Mouse (Mus musculus): ENCODE data around the gene Pds5b. TPM values are rescaled to one million over a fixed set of nuclear protein-coding genes. Genes with fewer than 3 reads are reported as not detected.
A peak's percentile ranks its signal among the peaks of the same experiment; 100 is the strongest.
"Not testable (repeated sequence)": the region's sequence is repeated elsewhere in the genome, so short reads cannot be mapped to it uniquely, and the experiment has no call there.

Pds5b gene
- polyA plus RNA-seq, 1 experiment = 18.7 TPM

DNA sequence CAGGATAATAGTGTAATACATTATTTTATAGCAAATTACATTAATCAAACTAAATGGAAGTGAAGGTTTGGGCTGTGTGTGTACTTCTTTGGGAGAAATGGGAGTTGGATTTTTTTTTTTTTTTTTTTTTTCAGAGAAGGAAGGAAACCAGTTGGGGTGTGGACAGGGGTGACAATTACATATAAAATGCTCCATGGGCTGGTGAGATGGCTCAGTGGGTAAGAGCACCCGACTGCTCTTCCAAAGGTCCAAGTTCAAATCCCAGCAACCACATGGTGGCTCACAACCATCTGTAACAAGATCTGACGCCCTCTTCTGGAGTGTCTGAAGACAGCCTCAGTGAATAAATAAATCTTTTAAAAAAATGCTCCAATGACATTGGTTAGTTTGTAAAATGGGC is 21.0 kb upstream of the Pds5b start:
- peaks cover 21% of the 10 kb centered on the region for H3K36me3 ChIP-seq (ENCODE audit: control insufficient read depth, insufficient read depth, low read length)
- DNase-seq = no peak
- H3K27ac ChIP-seq (ENCODE audit: control insufficient read depth, insufficient read depth, low read length) = no peak overlapping the region
- H3K4me1 ChIP-seq (replicated peaks; ENCODE audit: control insufficient read depth, insufficient read depth, low read length) = no peaks in the 10 kb centered on the region
- no peaks in the 10 kb centered on the region for H3K27me3 ChIP-seq (ENCODE audit: control insufficient read depth, insufficient read depth, low read length)
- H3K4me3 ChIP-seq (ENCODE audit: control insufficient read depth, insufficient read depth, low read length) = no peak overlapping the region
- 87% methylated on average over 2 of the region's 2 CpGs for WGBS
- TF ChIP-seq CTCF (IDR thresholded peaks at IDR 0.05; ENCODE audit: borderline replicate concordance, control insufficient read depth, extremely low read depth, insufficient read depth, low read length, poor library complexity) (no peak), POLR2A (IDR thresholded peaks at IDR 0.05; ENCODE audit: control insufficient read depth, extremely low read depth, insufficient read depth, low read length, poor library complexity) (no peak)

DNA sequence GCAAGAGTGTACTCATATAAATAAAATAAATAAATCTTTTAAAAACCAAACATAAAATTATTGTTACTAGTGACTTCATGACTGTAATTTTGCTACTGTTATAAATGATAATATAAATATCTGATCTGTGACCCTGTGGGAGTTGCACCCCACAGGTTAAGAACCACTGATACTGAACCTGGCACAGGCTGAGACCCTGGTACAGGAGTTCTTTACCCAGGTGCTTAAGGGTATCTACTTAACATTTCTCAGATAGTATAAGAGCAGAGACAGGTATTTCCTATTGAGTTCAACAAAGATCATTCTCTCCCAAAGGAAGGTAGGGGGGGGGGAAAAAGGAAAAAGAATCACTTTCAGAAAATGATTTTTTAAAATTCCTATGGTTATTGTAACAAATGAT is 19.0 kb upstream of the Pds5b start:
- TF ChIP-seq POLR2A (IDR thresholded peaks at IDR 0.05; ENCODE audit: control insufficient read depth, extremely low read depth, insufficient read depth, low read length, poor library complexity) = no peak
- H3K4me3 ChIP-seq (ENCODE audit: control insufficient read depth, insufficient read depth, low read length) = no peak overlapping the region
- H3K27ac ChIP-seq (ENCODE audit: control insufficient read depth, insufficient read depth, low read length) = no peak overlapping the region
- DNase-seq = no peak
- peaks cover 2% of the 10 kb centered on the region for H3K4me1 ChIP-seq (replicated peaks; ENCODE audit: control insufficient read depth, insufficient read depth, low read length)
- H3K27me3 ChIP-seq (ENCODE audit: control insufficient read depth, insufficient read depth, low read length) = no peaks in the 10 kb centered on the region
- H3K36me3 ChIP-seq (ENCODE audit: control insufficient read depth, insufficient read depth, low read length) = peaks cover 13% of the 10 kb centered on the region

GRCm38 (mm10) chr5:150659425-150659824 is 14.1 kb upstream of the Pds5b start:
- H3K4me1 ChIP-seq (replicated peaks; ENCODE audit: control insufficient read depth, insufficient read depth, low read length); DNase-seq; H3K4me3 ChIP-seq (ENCODE audit: control insufficient read depth, insufficient read depth, low read length); H3K27ac ChIP-seq (ENCODE audit: control insufficient read depth, insufficient read depth, low read length); H3K27me3 ChIP-seq (ENCODE audit: control insufficient read depth, insufficient read depth, low read length): not testable (repeated sequence)
- WGBS = 85% methylated on average over 6 of the region's 6 CpGs
- peaks cover 17% of the 10 kb centered on the region for H3K36me3 ChIP-seq (ENCODE audit: control insufficient read depth, insufficient read depth, low read length)

DNA sequence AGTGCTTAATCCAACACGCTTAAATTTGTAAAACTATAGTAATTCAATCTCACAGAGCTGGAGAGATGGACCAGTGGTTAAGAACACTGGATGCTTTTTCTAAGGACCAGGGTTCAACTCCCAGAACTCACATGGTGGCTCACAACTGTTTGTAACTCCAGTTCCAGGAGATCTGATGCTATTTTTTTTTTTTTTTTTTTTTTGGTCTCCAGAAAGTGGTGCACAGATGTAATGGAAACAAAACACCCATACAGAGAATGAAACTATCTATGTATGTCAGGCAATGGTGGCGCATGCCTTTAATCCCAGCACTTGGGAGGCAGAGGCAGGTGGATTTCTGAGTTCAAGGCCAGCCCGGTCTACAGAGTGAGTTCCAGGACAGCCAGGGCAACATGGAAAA is 13.2 kb upstream of the Pds5b start:
- H3K4me1 ChIP-seq (replicated peaks; ENCODE audit: control insufficient read depth, insufficient read depth, low read length); DNase-seq; H3K27ac ChIP-seq (ENCODE audit: control insufficient read depth, insufficient read depth, low read length); H3K27me3 ChIP-seq (ENCODE audit: control insufficient read depth, insufficient read depth, low read length); H3K4me3 ChIP-seq (ENCODE audit: control insufficient read depth, insufficient read depth, low read length): not testable (repeated sequence)
- H3K36me3 ChIP-seq (ENCODE audit: control insufficient read depth, insufficient read depth, low read length) = peaks cover 16% of the 10 kb centered on the region
- WGBS = 96% methylated on average over 3 of the region's 3 CpGs

DNA sequence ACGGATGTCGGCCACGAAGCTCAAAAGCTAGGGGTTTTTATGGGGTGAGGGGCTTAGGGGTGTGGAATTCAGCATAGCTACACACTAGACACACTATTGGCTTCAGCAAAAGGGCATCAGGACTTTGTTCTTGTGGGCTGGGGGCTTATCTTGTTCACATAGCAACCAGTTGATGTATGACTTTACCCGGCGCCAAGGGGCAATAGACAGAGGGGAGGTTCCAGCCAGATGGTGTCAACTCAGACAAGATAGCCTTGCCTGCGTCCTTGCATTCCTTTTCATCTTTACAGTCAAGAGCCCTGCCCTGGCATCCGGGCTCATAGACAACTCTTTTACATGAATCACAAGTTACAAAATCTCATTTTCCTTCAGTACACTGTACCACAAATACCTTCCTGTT is 9.6 kb upstream of the Pds5b start:
- not testable (repeated sequence) for H3K4me3 ChIP-seq (ENCODE audit: control insufficient read depth, insufficient read depth, low read length)
- peaks cover 16% of the 10 kb centered on the region for H3K36me3 ChIP-seq (ENCODE audit: control insufficient read depth, insufficient read depth, low read length)
- WGBS = 86% methylated on average over 7 of the region's 7 CpGs

DNA sequence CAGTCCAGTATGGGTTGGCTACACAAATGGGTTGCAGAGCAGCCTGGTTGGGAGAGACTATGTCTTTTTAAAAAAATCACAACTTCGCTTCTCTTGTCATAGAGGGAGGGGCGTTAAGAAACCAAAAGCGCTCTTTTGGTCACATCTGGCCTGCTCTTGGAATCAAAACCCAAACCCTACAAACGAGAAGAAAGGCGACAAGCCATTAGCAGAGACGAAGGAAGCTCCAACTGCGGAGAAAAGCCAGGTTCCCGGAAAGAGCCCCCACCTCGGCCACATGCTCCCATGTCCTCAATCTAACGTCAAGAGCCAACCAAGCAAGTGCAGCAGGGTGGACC is 8.8 kb upstream of the Pds5b start:
- no peak for TF ChIP-seq POLR2A (IDR thresholded peaks at IDR 0.05; ENCODE audit: control insufficient read depth, extremely low read depth, insufficient read depth, low read length, poor library complexity)
- no peak for TF ChIP-seq CTCF (IDR thresholded peaks at IDR 0.05; ENCODE audit: borderline replicate concordance, control insufficient read depth, extremely low read depth, insufficient read depth, low read length, poor library complexity)
- 0% methylated on average over 10 of the region's 10 CpGs for WGBS

More for the DNA sequence above, 9.6 kb upstream of the Pds5b start:
- not testable (repeated sequence) for H3K27ac ChIP-seq (ENCODE audit: control insufficient read depth, insufficient read depth, low read length); H3K4me1 ChIP-seq (replicated peaks; ENCODE audit: control insufficient read depth, insufficient read depth, low read length); H3K27me3 ChIP-seq (ENCODE audit: control insufficient read depth, insufficient read depth, low read length); DNase-seq

DNA sequence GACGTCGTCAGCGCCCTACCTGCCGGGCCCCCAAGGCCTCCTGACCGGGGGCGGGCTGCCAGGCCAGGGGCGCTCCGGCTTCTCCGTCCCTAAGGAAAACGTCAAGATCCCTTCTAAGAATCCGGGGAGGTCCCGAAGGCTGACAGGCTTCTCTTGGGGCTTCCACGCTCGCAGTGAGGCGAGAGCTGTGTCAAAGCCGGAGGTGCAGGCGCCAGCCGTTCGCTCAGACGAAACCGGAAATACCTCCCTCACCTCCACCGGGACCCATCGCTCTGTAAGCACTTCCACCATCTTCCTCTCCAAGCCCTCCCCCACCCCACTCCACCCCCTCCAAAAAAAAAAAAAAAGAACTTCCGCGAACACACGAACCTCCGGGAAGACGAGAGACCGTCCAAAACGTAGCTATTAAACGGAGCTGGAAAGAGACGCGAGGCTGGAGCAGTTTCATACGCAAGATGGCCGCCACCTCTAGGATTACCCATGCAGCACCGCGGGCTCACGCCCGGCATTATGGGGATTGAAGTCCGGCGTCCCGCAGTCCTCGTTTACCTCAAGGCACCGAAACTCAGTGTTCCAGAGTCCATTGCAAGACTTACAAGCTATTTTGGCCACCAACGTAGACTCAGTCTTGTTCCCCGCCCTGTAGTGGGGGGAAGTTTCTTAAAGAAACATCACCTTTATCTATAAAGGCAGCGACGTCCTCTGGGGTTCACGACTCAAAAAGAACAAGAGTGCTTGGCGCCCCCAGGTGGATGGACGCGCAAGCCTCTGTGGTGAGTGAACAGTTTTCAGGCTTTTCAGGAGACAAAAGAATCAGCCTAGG is 8.2 kb upstream of the Pds5b start:
- Histone ChIP-seq H3K4me3 (ENCODE audit: control insufficient read depth, insufficient read depth, low read length) (peak overlapping the region; percentile 99), H3K27ac (ENCODE audit: control insufficient read depth, insufficient read depth, low read length) (peak overlapping the region; percentile 90), H3K36me3 (ENCODE audit: control insufficient read depth, insufficient read depth, low read length) (peaks cover 16% of the 10 kb centered on the region), H3K27me3 (ENCODE audit: control insufficient read depth, insufficient read depth, low read length) (no peaks in the 10 kb centered on the region), H3K4me1 (replicated peaks; ENCODE audit: control insufficient read depth, insufficient read depth, low read length) (peaks cover 7% of the 10 kb centered on the region)
- DNase-seq = peak; percentile 96
- TF ChIP-seq CTCF (IDR thresholded peaks at IDR 0.05; ENCODE audit: borderline replicate concordance, control insufficient read depth, extremely low read depth, insufficient read depth, low read length, poor library complexity) = peak; percentile 59; the same call in 1 of the 2 replicates
- peak; percentile 77 for TF ChIP-seq POLR2A (IDR thresholded peaks at IDR 0.05; ENCODE audit: control insufficient read depth, extremely low read depth, insufficient read depth, low read length, poor library complexity)
- WGBS = under 1% methylated on average over 52 of the region's 52 CpGs

More for the DNA sequence above, 8.8 kb upstream of the Pds5b start:
- DNase-seq = no peak
- Histone ChIP-seq H3K4me1 (replicated peaks; ENCODE audit: control insufficient read depth, insufficient read depth, low read length) (peaks cover 7% of the 10 kb centered on the region), H3K27me3 (ENCODE audit: control insufficient read depth, insufficient read depth, low read length) (no peaks in the 10 kb centered on the region), H3K4me3 (ENCODE audit: control insufficient read depth, insufficient read depth, low read length) (peak overlapping the region; percentile 99), H3K36me3 (ENCODE audit: control insufficient read depth, insufficient read depth, low read length) (peaks cover 16% of the 10 kb centered on the region), H3K27ac (ENCODE audit: control insufficient read depth, insufficient read depth, low read length) (peak overlapping the region; percentile 90)

- not testable (repeated sequence) for H3K4me1 ChIP-seq (replicated peaks; ENCODE audit: control insufficient read depth, insufficient read depth, low read length); H3K27me3 ChIP-seq (ENCODE audit: control insufficient read depth, insufficient read depth, low read length); DNase-seq
- Histone ChIP-seq H3K36me3 (ENCODE audit: control insufficient read depth, insufficient read depth, low read length) (peaks cover 12% of the 10 kb centered on the region), H3K4me3 (ENCODE audit: control insufficient read depth, insufficient read depth, low read length) (peak within 1 kb of the TSS; percentile 99), H3K27ac (ENCODE audit: control insufficient read depth, insufficient read depth, low read length) (peak within 1 kb of the TSS; percentile 90)
- 92% methylated on average over 9 of the region's 9 CpGs for WGBS
Measured at GRCm38 (mm10) chr5:150666133-150666739, 7.3 kb upstream of the Pds5b start, which contains the start of gene N4bp2l2. Gene N4bp2l2 (minus strand): TSS chr5:150666183.
